Mouse (Mus musculus): ENCODE data around the gene Prm1.

Gene Prm1

DNA sequence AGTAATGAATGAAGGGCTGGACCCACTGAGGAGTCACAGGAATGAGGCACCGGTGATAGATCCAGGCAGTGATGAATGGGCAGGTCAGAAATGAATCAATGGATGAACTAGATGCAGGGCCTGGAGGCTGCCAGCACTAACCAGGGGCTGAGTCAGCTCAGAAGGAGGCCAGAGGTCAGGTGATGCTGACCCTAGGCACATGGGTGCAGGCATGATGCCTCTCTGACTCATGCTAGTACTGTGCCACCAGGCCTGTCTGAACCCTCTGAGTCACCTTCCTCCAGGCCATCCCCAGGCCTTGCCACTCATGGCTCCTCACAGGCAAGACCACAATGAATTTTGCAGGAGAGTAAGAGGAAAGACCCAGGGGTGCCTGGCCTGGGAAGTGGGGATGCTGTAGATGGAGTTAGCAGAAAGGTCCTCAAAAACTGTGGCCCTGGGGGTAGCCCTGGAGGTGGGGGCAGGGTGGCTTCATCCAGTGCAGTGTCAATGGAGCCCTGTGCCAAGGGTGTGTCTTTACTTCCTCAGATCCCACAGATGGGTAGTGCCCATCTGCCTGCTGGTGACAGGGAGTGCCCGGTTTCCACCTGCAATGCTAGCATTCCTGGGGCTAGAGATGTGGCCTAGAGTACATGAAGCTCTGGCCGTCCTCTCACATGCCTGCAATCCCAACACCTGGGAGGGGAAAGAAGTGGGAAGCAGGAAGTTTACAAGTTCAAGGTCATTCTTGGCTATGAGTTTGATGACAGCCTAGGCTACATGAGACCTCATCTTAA is 50.9 kb downstream of the Prm1 start:
- DNase-seq (ENCODE audit: low read depth in 1 of 2, low spot score in 2 of 2): peak in 1 of 2 experiments; percentile 10

DNA sequence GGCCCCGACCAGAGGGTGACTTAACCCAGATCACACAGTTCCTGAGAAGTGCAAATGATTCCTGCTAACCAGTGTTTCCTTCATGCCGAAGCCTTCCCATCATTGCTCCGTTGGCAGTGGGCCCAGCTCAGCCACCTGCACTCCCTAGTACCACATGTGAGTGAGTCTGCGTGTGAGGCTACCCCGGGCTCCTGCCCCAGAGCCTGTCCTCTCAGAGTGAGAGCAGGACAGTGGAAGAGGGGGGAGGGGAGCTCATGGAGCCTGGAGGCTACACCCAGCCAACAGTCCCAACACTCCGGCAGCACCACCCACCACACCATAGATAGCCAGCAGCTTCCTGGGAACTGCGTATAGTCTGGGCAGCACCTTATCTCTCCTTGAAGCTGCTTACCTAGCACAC is 55.8 kb downstream of the Prm1 start:
- no peak for DNase-seq (ENCODE audit: low read depth in 1 of 2, low spot score in 2 of 2)

DNA sequence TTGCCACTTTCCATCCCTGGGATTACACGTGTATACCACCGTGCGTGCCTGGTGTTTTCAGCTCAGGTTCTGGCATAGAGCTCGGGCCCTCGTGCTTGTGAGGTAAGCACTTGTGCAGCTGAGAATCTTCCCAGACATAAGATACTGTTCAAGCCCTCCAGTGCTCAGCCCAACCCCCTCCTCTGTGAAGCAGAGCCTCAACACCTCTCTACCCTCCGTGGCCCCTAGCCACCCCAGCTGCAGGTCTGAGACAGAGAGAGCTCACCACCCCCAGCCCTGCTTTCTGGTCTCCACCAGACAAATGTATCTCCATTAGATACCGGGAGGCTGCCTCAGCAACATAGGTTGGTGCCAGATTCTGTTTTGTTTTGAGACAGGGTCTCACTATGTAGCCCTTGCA is 56.4 kb downstream of the Prm1 start:
- DNase-seq (ENCODE audit: low read depth in 1 of 2, low spot score in 2 of 2): no peak

Measured in monocyte, adult 2 months (primary cell).